Mouse (Mus musculus) layer of hippocampus, postnatal 14 days (tissue): Measurements from ENCODE around the gene Pgpep1. TPM values are rescaled to one million over a fixed set of nuclear protein-coding genes. Genes with fewer than 3 reads are reported as not detected.
A peak's percentile ranks its signal among the peaks of the same experiment; 100 is the strongest.

Experiments used
- DNase-seq, 2 experiments: peaks; one replicate each; pipeline ENCODE4 v3.0.0; 2021 to 2022; ENCODE audit warnings: low spot score in 2 of 2, mixed read lengths in 1 of 2
- long read RNA-seq, 2 experiments: library from polyadenylated mRNA; stranded (forward); transcript quantifications; one replicate each; pipeline ENCODE4 v2.0.0; 2021
- total RNA-seq, 2 experiments: library from RNA; stranded (reverse); gene quantifications; 2 replicates each; pipeline ENCODE4 v1.2.3; 2021

Pgpep1 gene
- total RNA-seq: 10 to 100 TPM; 25.9 to 30.8 TPM
- long read RNA-seq, experiment 1, full-length matches to known transcripts: 8 of 14 reads
- long read RNA-seq, experiment 1, partial matches to known transcripts: 1 of 14 reads
- long read RNA-seq, experiment 1, other reads (novel, unspliced or antisense): 5 of 14 reads
- long read RNA-seq, experiment 2, full-length matches to known transcripts: 14 of 30 reads
- long read RNA-seq, experiment 2, partial matches to known transcripts: 1 of 30 reads
- long read RNA-seq, experiment 2, other reads (novel, unspliced or antisense): 15 of 30 reads

DNA sequence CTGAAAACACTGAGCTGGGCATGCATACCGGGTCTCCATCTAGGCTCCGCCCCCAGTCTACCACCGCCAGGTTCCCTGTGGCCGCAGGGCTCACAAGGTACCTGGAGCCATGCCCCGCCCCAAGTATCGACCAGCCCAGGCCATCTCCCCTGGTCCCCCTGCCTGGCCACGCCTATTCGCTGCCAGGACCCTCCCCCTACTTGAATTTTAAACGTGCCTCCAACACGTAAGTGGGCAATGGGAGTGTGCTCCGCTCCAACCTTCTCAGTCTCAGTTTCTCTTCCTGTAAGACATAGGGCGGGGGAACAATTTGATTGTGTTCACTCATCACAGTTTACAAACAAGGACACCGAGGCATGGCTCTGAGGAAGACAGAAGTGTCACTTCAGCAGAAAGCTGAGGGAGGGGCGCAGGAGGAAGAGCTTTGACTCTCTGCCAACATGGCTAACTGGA lies at the start of gene Pgpep1:
TSS of gene Pgpep1 (minus strand) at position 116 of the 453 bp plus-strand sequence.
- no peak for DNase-seq

DNA sequence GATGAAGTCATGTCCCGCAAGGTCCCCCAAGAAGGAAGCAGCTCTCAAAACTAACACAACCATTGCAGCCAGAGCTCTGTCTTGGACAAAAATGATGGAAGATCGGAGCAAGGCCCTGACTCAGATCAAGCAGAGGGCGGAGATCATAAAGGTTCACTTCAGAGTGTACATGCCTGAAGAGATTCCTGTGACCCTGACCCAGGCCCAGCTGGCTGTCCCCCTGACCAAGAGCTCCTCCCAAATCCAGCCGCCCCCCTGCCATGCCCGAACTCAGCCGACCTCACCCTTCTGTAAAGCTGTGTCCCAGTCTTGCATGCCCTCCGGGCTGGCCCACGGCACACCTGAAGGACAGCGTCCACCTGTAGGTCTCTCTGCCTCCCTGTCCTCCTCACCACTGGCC lies 49.6 kb upstream of the Pgpep1 start:
- no peak for DNase-seq

DNA sequence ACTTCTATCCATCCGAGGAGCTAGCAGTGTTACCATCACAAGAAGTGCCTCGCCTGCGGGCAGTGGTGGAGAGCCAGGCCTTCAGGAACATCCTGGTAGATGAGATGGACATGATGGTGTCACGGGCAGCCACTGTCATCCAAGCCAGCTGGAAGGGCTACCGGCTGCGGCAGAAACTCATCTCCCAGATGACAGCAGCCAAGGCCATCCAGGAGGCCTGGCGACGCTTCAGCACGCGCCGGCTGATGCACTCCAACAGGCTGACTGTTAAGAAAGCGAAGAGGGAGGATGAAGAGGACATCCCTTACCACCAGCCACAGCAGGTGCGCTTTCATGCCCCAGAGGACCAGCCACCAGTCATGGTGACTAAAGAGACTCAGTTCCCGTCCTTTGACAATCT lies 48.1 kb upstream of the Pgpep1 start:
- no peak for DNase-seq

DNA sequence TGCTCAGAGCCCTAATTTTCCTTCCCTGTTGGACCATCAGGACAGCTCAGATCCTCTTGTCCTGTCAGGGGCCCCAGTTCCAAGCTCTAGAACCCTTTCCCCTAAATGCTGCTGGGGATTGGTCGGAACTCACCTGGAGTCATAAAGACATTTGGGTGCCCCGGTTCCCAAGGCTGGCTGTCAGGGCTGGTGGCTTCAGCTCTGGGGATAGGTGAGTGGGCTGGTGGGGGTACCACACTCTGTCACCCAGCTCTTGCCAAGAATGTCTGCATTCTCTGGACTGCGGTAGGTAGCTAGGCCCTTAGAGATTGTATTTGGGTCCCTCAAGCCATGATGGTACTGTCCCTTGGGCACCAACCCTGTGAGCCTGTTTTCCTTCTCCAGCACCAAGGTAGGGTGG lies 43.1 kb upstream of the Pgpep1 start, which contains the start of gene Iqcn:
TSS of gene Iqcn (plus strand) at position 171 of the 400 bp plus-strand sequence.
- no peak for DNase-seq

DNA sequence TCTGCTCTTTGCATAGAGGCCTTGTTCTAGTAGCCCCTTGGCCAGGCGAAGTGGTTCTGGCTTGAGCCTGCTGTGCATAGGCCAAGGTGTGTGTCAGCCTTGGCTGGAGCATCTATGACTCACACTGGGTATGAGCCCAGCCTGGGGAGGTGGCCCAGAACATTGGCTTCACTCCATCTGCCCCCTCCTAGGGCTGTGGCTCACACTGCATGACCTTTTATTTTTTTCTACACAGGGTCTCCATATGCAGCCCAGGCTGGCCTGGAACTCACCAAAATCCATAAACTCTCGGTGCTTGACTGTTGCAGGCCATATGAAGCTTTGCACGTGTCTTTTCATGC lies 42.6 kb upstream of the Pgpep1 start:
- DNase-seq: no peak

DNA sequence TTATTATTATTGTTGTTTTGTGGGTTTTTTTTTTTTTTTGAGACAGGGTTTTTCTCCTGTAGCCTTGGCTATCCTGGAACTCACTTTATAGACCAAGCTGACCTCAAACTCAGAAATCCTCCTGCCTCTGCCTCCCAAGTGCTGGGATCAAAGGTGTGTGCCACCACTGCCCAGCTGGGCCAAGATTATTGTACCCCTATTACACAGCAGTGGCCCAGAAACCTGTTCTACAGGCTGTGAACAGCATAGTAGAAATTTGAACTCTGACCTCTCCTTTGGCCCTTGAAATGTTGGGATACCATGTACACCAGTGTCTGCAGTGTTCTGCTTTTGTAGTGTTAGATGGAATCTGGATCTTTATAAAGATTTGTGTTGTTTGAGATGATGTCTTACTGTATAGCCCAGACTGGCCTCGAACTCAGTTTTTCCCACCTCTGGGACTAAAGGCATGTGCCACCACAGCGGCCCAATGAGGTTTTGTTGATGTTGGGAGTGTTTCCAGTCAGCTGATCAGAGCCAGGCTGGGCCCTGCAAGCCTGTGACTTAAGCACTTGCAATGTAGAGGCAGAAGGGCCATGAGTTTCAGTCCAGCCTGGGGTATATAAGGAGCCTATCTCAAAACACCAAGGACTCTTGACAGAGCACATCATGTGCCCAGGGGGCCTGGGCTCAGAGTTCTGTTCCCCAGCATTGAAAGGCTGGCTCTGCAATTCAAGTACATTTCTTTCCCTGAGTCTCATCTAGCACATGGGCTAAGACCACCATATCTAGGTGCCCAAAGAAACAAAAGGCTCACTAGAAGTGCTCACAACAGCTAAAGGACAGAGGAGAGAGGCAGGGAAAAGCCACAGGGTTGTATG lies 42.0 kb upstream of the Pgpep1 start:
- no peak for DNase-seq

DNA sequence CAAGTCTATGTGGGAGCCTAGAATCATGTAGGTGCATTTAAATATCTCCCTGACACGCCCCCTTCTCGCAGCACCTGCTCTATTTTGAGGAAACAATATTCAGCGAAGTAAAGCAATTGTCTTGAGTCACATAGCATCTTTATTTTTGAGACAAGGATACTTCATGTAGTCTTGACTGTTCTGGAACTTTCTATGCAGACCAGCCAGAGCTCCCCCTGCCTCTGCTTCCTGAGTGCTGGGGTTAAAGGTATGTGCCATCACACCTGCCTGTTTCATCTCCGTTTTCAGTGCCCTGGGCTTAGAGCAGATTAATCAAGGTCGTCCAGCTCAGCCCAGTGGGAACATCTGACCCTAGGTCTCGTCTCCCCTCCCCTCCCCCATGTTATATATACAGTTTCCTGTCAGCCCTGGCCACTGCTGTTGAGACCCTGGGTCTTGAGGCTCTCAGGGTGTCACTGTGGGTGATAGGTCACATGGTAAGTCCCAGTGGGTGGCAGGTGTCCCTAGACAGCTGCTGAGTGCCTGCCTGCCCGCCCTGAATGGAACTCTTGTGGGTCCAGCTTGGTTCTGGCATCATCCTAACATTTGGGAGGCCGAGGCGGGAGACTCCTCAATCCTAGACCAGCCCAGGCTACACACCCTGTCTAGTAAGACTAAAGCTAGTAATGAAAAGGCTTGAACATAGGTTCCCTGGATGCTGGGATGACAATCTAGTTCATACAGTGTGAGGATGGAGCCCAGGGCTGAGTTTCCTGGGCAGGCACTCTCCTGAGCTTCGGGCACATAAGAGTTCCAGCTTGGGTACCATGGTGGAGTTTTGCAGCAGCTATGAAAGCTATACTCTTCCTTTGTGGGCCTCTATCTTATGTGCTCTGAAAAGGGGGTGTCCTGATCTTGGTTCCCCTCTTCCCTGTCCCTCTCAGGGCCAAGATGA lies 41.1 kb upstream of the Pgpep1 start:
- no peak for DNase-seq

DNA sequence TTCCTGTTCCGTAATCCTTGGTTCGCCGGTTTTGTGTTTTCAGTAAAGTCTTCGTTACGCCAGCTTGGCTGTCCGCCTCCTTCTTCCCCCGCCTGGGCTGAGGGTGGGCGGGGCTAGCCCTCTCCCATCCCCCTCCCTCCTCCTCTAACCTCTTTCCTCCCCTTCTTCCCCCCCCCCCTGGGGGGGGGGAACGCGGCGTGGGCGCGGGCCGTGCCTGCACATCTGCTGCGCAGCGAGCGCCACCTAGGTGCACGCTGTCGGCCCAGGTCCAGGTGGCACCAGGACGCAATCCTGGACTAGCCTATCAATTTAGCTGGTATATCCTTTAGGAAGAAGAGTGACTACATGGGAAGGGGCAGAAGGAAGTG lies 40.4 kb upstream of the Pgpep1 start:
- DNase-seq: peak; percentile 82 to 88

DNA sequence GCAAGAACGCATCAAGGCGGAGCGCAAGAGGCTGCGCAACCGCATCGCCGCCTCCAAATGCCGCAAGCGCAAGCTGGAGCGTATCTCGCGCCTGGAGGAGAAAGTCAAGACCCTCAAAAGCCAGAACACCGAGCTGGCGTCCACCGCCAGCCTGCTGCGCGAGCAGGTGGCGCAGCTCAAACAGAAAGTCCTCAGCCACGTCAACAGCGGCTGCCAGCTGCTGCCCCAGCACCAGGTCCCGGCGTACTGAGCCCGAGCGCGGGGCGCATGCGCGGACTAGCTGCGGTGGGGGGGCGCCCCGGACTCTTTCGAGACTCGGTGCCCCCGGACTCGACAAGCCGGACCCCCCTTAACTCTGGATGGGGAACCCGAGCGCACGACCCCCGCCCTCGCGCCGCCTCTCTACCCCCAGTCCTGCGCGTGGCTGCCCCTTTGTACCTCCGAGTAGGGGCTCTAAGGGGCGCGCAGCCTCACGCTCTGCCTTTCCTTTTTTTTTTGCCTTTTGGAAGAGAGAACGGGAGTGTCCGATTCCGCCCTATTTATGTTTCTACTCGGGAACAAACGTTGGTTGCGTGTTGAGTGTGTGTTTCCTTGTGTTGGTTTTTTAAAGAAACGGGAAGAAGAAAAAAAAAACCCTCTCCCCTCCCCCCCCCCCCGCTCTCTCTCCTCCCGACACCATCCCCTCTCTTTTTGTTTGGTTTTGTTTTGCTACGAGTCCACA lies 39.8 kb upstream of the Pgpep1 start:
- peak; percentile 84 to 88 for DNase-seq

DNA sequence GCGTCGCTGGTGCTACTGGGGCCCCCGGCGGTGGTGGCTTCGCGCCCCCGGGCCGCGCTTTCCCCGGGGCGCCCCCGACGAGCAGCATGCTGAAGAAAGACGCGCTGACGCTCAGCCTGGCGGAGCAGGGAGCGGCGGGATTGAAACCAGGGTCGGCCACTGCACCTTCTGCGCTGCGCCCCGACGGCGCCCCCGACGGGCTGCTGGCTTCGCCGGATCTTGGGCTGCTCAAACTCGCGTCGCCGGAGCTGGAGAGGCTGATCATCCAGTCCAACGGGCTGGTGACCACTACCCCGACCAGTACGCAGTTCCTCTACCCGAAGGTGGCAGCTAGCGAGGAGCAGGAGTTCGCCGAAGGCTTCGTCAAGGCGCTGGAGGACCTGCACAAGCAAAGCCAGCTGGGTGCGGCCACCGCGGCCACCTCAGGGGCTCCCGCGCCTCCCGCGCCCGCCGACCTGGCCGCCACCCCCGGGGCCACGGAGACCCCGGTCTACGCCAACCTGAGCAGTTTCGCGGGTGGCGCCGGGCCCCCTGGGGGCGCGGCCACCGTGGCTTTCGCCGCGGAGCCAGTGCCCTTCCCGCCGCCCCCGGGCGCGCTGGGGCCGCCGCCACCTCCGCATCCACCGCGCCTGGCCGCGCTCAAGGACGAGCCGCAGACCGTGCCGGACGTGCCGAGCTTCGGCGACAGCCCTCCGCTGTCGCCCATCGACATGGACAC lies 39.1 kb upstream of the Pgpep1 start:
- peak in 1 of 2 experiments; percentile 59 for DNase-seq

DNA sequence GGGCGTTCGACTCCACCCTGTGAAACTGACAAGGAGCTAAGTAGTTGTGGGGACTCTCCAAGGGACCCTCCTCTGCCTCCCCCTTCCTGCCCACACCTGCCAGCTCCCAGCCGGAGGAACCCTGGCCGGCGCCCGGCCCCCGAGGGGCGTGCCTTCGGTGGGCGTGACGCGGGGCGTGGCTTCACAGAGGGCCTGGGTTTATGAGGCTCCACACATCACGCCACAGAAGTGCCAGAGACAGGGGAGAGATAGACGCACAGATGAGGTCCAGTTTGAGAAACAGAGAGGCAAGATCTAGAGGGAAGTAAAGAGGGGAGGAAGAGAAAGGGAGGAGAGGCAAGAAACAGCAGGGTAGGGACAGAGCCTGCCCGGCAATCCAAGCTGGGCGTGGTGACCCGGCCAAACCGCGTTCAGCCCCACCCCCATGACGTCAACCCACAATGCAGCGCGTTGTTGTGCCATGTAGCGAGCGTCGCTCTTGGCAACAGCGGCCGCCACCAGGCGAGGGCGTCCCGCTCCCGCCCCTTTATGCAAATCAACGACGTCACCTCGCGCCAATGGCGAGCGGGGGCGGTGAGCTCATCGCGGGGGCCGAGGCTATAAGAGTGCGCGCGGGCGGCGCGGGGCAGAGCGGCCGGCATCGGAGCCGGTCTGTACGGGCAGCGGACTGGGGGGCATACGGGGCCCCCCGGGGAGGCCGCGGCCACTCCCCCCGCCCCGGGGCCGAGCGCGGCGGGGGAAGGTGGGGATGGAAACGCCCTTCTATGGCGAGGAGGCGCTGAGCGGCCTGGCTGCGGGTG lies 38.3 kb upstream of the Pgpep1 start, which contains the start of gene Jund:
TSS of gene Jund (plus strand) at position 640 of the 800 bp plus-strand sequence.
- DNase-seq: peak; percentile 97 to 99

DNA sequence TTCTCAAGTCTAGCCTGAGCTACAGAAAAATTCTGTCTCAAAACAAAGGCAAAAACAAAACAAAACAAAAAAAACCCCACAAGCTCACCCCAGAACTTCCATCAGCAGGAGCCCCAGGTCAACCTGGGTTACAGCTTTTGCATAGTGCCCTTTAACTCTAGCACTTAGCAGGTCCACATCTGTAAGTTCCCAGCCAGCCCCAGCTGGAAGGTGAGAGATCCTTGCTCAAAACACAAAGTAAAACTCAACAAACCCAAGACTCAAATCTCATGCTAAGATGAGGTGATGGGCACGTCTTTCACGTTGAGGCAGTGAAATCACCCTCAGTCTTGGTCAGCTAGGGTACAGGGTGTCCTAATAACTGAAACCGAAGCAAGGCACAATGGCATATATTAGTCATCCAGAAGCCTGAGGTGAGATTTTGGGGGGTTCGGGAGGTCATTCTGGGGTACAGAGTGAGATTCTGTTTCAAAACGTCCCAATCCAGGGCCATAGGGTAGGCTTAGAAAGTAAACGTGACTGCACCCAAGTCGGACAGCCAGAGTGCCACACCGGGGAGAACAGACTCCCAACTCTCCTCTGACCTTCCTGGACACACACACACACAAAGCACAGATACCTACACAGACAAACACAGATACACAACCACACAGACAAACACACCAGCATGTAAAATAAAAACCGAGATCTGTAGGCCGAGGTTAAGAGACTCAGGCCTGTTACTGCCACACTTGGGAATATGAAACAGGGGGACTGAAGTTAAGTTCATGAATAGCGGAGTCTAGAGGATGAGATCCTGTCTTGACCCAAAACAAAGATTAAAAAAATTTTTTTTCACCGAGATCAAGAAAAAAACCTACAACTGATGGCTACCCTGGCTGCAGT lies 37.4 kb upstream of the Pgpep1 start:
- no peak for DNase-seq

DNA sequence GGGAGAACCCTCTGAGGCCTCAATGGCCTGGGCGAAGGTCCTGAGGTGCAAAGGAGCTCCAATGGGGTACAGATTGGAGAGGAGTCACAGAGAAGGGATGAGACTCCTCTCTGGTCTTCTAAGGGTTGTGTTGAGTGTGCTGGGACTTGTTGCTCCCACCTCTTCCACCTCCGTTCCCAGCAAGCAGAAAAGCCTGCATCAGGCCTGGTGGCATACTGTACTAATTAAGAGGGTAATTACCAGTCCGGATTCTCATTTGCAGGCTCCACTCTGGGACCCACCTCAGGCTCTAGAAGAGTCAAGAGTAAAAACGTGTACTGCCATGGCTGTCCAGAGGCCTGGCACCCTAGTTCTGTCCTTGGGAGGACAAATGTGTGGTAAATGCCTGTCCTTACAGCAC lies 36.8 kb upstream of the Pgpep1 start:
- DNase-seq: no peak

DNA sequence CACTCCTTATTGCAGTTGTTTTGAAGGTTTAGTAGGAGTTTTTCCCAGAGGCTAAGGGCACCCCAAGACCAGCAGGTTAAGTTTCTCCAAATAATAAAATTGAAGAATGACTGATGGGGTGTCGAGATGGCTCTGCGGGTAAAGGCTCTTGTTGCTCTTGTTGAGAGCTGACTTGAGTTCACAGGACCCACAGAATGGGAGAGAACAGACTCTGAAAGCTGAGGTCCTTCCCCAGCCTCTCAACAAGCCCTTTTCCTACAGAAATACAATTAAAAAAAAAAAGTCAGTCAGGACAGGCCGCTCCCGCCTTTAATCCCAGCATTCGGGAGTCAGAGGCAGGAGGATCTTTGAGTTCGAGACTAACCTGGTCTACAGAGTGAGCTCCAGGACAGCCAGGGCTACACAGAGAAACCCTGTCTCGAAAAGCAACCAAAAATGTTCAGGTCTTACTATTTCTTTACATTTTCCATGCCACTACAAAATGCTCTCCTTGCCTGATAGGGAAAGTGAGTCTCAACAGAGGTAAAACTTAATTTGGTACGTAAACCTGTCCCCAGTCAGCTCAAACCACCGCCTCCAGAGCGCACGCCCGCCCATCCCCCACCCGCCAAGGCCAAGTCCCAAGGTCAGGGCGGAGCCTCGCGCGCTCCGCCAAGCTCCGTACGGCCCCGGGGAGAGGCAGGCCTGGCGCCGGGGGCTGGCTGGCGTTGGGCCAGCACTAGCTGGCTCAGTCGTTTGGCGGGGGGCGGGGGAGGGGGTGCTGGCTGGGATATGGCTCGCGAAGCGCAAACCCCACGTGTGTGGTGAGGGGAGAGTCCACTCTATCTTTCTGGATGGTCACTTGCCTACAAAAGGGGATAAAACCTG lies 36.1 kb upstream of the Pgpep1 start:
- no peak for DNase-seq

DNA sequence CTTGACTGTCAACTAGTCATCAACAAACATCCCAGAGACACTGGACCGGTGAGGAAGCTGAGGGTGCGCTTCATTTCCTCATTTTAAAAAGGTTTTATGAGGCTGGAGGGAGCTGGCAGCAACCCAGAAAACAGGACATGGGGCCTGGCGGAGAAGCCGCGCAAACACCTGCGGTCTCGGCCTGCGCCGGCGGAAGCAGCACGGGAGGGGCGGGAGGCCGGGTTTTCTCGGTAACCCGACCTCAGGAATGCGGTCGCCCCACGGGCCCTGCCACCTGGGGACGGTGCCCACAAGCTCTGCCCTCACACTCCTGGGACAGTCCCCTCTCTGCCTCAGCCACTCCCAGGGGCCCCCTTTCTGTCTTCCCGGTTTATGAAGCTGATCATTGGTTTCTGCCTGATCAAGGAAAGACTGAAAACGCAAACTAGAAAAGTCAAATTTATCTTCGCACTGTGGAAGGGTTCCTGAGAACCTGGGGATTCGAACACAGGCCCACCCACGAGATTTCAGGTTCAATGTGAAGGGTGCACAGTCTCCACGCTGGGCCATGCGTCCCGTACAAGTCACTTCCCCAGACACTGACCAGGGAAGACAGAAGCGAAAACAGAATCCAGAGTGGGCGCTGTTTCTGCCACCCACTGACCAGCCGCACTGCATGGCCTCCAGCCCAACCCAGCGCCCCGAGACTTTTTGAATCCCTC lies 35.3 kb upstream of the Pgpep1 start:
- DNase-seq: no peak

DNA sequence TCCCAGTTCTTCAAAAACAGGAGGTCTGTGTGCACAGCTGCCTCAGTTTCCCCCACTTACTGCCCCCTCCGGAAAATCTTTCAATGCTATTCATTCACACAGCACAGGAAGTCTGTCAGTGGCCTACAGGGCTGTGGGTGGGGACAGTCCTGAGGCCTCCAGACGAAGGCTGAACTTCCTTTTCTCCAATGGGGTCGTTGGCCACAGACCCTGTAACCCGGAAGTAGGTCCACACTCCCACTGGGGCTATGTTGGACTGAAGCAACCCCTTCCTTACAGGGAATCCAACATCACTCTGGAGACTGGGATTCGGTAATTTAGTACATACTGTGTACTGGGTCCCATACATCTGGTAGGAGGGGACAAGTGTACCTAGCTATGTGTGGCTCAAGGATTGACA lies 33.4 kb upstream of the Pgpep1 start:
- DNase-seq: no peak
